Mouse (Mus musculus) urinary bladder, adult 2 months (tissue): ENCODE data around the gene Hacl1. TPM values are rescaled to one million over a fixed set of nuclear protein-coding genes. Genes with fewer than 3 reads are reported as not detected.
"Not testable (repeated sequence)": the region's sequence is repeated elsewhere in the genome, so short reads cannot be mapped to it uniquely, and the experiment has no call there.

Experiments
- DNase-seq: peaks from one replicate; pipeline ENCODE4 v3.0.0; 2022; ENCODE audit warnings: low spot score
- polyA plus RNA-seq: library from polyadenylated mRNA; depleted of rRNA; stranded (reverse); fragments of >200 nt; gene quantifications from 2 replicates; pipeline ENCODE4 v1.2.3, GENCODE M21; 2012

Gene Hacl1
- polyA plus RNA-seq, 1 experiment = 19.3 TPM

DNA sequence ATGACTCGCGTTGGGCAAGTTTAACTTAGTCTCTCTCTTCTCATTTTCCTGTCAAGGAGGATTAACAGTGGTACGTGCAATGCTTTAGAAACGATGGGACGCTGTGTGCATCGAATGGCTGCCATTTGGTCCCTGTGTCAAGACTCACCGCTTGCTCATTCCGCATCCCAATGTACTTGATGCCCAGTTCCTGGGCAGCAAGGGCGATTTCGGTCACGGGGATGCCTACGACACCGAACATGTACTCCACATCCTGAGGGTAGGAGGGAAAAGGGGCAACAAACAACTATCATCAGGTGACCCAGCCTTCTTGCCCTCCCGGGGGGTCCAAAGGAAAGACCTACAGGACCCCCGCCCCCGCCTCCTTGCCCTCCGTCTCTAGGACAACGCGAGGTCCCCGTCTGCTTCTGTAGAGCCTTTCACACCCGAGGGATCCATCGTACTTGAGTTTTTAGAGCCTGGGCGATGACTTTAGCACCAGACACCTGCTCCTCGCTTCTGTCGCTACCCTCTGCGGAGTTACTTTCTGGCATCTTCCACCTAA, 668 bp downstream of the Hacl1 start, which contains the start of gene Gm49387:
Gene Gm49387, minus strand, starts transcription at position 533 of the 544 bp plus-strand sequence.
- DNase-seq = no peak

DNA sequence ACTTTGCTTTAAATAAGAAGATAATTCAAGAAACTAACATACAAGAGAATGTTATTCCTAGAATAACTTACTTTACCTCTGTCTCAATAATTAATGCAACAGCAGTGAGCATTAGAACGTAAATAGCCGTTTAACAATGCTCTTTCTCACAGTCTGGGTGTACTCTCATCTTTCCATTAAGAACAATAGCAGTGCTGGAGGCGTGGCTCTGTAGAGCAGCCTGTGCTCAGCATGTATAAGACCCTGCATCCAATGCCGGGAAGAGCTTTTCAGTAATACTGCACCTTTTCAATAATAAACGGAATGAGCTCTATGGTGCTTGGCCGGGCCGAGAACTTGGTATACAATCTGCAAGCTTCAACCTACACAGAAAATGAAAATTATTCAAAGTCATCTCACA, 10.4 kb downstream of the Hacl1 start:
- DNase-seq = no peak

- DNase-seq = no peak
Measured at GRCm38 (mm10) chr14:31622748-31623147, 18.3 kb downstream of the Hacl1 start.

DNA sequence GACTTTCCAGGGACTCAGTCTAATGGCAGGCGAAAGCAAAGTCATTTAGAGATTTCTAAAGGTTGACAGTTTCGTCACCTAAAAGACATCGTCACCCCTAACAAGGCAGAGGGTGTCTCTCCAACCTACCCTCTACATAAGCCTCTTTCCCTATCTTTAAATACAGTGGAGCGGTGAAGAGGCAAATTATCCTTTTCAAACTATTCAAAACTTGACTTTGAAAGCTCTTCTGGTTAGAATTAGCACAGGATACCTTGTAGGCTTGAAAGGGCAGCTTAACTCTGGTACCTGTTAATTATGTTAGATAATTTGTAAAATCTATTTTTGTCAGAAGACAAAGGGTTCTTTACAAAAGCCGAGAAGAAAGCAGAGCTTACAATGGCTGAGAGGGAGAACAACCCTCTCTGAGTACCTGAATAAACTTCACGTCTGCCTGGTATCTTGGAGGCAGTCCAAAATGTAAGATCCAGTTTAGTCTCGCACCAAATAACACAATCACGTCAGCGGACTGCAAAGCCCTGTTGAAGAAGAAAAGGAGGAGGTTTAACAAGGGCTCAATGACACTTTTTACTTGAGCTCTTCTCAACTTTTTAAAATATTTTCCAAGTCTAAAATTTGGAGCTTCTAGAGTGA, 20.4 kb downstream of the Hacl1 start:
- no peak for DNase-seq

- DNase-seq = no peak
Measured at GRCm38 (mm10) chr14:31617997-31618396, 23.1 kb downstream of the Hacl1 start.

- DNase-seq = no peak
Measured at GRCm38 (mm10) chr14:31617204-31617603, 23.9 kb downstream of the Hacl1 start.

DNA sequence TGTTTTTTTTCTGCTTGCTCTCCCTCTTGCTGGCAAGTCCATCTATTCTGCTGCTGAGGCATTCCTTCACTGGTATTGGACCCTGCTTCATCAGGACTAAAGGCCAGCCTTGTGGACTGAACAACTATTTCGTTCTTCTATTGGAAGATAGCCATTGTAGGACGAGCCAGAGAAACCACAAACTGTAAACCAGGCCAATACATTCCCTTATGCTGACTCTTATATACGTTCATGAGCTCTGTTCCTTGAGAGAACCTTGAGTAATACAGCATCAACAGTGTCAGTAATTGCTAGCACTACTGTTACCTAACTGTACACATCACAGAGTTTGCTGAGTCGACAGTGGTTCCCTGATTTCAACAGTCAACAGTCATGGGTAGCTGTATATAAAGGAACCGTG, 27.4 kb downstream of the Hacl1 start:
- DNase-seq = no peak

GRCm38 (mm10) chr14:31611986-31612385, 29.1 kb downstream of the Hacl1 start:
- no peak for DNase-seq

- no peak for DNase-seq
Measured at GRCm38 (mm10) chr14:31605514-31605913, 35.6 kb downstream of the Hacl1 start.

DNA sequence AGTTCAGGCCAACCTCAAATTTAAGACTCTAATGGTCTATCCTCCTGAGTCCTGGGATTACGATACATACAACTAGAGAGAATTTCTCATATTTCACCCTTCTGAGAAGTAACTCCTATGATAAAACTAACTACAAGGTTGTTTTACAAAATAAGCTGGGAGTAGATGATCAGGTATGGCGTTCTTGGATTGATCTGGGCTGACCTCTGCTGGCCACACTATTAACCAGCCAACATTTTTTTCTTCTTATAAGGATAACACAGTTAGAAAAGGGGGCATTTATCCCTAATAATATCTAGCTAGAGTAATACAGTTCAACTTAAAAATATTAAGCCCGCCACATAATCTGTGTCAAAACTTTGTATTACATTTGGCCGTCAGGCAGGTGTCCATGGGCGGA, 36.2 kb downstream of the Hacl1 start:
- no peak for DNase-seq

GRCm38 (mm10) chr14:31602616-31602979, 38.5 kb downstream of the Hacl1 start:
- DNase-seq = not testable (repeated sequence)

GRCm38 (mm10) chr14:31601908-31602615, 39.0 kb downstream of the Hacl1 start:
- DNase-seq = no peak

GRCm38 (mm10) chr14:31597446-31597845, 43.6 kb downstream of the Hacl1 start:
- DNase-seq = no peak

DNA sequence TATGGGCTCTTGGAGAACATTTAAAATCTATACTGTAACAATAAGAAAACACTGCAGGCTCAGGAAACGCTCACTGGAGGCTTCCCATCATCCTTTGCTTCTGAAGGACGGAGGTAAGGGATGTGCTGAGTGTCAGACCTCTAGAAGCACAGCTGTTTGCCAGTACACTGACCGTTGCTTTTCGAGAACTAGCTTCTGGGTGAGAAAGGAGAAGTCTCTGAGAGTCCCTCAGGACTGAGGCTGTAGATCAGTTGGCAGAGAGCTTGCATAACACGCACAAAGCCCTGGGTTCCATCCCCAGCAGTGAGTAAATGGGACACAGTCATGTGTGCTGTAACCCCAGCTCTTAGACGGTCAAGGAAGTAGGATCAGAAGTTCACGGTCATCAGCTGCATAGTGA, 44.7 kb downstream of the Hacl1 start:
- no peak for DNase-seq

DNA sequence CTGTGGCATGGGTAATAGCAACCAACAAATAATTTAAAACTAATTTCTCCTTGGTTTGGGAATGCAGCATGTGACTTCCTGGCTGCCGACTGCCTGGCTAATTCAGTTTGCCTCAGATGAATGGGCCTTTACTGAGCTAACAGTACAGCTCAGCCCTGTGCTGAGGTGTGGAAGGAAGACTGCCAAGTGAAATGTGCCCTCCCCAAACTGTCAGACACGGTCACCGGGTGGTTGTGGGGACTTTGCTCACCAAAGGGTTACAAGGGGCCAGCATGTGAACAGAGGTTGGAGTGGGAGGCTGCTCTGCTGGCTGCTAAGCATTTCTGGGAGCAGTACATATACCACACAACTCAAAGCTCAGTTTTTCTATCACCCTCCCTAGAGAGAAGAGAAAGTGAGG, 46.4 kb downstream of the Hacl1 start:
- DNase-seq = no peak

DNA sequence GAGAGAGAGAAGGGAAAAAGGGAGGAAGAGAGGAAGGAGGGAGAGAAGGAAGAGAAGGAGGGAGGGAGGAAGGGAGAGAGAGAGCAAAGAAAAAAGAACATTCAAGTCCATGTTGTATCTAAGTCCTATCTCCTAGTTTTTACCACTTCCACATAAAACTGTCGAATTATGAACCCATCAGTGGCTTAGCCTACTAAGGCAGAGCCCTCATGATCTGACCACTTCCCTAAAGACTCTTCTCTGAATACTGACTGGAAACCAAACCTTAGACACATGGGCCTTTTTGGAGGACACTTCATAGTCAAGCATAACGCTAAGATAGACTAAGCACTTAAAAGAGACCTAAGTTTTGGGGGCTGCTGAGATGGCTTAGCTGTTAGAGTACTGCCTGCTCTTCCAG, 48.0 kb downstream of the Hacl1 start:
- no peak for DNase-seq

DNA sequence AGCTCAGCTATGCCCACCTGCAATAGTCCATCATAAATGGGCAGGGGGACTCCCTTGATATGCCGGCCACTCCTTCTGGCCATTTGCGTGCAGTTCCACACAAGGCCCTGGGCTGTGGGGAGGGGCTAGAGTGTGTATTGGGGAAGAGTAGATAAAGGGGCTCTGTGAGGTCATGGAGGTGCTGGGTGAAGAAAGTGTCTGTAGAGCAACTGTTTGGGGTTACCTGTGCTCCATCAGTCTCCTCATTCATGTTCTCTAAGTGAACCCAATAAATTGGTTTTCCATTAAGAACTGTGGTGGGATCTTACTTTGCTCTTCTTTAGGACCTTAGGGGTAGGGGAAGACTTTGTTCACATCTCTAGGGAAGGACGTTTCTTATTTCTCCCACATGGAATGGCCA, 49.8 kb downstream of the Hacl1 start, which contains the start of gene Colq:
Gene Colq, minus strand, starts transcription at position 101 of the 400 bp plus-strand sequence.
- no peak for DNase-seq

- no peak for DNase-seq
Measured at GRCm38 (mm10) chr14:31586451-31586850, 54.6 kb downstream of the Hacl1 start.

GRCm38 (mm10) chr14:31583082-31583481, 58.0 kb downstream of the Hacl1 start:
- no peak for DNase-seq

DNA sequence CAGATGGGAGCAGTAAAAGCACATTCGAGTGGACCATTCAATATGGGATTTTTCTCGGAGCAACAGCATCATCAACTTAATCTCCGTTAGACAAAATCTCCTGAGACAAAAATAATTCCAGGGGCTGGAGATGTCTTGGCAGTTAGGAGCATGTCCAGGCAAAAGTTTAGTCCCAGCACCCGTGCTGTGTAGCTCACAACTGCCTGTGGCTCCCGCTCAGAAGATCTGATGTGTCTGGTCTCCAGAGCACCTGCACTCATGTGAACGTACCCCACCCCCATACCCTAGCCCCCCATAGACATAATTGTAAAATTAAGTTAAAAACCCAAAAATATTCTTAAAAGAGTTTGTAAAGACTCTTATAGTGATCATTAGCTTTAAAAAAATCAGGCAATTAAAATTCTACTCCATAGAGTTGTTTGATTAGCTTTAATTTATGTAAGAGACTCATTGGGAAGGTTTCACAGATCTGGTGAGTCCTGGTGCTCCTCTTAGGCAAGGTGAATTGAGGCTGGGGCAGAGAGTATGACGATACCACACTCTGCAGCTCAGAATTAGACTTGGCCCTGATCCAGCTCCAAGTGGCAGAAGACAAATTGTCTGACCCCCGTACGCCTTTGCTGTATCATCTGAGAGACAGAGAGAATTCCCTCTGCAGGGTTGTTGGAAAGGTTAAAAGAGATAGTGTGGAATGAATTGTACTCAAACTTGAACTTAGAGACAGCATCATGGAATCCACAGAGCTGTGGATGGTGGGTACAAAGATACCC, 62.9 kb downstream of the Hacl1 start:
- DNase-seq = no peak

DNA sequence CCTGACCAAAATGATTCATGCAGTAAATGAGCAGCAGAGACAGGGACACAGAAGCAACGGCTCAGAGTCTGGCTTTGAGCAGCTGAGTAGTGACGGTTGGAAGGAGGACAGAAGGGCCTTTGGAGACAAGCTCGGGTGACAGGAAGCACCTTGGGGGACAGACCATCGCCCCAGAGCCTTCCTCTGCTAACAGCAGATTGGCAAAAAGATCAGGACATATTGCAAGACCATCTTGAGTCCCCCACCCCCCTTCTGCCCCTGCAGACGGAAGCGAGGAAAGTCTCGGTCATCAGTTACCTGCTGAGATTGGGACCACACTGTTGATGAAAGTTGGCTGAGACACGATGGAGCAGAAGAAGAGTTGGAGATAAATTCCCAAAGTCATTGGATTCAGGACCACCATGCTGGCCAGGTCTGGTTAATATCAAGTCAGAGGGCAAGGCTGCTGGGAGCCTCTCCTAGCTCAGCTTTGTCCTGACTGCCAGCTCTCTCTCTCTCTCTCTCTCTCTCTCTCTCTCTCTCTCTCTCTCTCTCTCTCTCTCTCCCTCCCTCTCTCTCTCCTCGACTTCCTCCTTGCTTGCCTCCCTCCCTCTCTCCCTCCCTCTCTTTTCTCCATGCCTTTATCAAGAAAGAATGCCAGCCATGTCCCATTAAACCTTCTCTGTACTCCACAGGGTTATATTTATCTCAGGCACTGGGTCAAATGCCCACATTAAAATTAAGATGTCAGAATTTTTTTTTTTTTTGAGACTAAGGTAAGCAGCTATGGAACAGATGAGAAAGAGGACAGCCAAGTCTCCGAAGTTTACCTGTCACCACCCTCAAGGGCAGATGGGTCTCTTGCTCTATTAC, 64.0 kb downstream of the Hacl1 start:
- no peak for DNase-seq

- no peak for DNase-seq
Measured at GRCm38 (mm10) chr14:31575866-31576265, 65.2 kb downstream of the Hacl1 start.
